Mouse (Mus musculus): Measurements from ENCODE around the gene Kcnk7.

Kcnk7 gene

DNA sequence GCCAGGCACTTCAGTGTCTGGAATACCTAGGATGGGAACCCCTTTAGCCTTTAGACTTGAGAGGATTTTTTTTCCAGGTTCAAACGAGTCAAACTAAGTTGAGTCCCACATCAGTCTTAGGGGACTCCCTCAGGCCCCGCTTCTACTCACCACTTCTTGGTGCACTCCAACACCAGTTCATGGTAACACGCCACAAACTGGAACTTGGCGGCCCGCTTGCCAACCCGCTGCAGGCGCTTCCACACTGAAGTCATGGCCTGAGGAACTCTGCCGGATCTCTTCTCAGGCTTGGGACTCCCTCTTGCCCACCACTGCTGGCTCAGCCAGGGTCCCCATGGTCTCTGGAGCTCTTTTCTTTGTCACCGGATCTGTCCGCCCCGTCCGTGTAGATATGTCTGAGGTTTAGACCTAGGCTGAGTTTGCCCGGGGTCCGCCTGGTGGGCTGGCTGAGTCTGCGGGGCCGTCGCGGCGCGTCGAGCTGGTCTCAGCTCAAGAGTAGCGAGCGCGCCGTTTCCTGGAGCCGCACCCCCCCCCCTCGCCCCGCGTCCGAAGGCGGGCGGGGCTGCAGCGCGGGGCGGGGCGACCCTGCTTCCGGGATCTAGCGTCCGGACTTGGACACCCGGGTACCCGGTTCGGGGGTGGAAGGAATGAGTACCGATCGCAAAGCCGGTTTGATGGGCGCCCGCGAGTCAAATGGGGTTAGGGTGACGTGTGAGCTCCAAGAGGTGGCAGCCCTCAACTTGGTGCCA is 21.8 kb downstream of the Kcnk7 start, which contains the start of gene Ehbp1l1:
Gene Ehbp1l1, minus strand, starts transcription at position 551 of the 749 bp plus-strand sequence.
- no peak for DNase-seq

DNA sequence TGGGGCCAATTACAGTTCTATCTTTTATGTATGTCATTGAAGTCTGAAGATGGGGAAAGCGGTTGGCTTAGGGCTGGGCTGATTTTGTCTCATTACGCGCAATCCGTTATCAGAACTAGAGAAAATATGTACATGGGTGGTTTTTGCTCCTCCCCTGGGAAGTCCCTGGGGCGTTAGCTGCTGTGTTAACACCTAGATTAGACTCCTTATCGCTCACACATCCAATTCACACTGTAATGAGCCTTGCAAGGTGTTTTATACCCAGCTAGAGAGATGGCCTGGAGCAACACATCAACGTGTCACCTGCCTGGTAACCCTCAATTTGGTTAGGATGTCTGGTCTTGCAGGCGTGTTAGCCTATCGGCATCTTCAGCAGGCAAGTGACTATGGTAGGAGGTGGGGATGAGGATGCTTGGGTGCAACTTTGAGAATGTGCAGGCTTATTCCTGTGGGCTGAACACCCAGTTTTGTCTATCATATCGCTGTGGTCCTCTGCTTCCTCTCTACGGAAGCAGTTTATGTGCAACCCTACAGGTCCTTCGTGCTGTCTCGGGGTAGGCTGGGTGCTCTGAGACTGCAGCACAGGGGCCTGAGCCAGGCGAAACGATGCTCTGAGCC is 22.9 kb downstream of the Kcnk7 start:
- DNase-seq = no peak

DNA sequence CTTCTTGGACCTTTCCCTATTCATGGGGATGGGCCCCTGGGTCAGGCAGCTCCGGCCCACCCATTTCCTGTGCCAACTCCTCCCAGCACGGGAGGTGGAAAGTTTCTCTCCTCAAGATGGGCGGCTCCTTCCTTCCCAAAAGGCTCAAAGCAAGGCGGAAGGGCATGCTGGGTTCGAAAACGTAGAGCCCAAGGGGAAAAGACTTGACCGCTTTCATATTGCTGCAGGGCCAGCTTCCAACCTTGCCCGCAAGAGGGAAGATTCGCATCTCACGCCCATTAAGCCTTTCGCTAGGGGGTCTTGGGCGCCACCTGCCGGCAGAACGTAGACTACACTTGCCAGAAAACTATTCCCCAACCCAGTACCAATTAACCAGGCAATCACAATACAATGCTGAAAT is 23.5 kb downstream of the Kcnk7 start:
- peak; percentile 74 for DNase-seq

DNA sequence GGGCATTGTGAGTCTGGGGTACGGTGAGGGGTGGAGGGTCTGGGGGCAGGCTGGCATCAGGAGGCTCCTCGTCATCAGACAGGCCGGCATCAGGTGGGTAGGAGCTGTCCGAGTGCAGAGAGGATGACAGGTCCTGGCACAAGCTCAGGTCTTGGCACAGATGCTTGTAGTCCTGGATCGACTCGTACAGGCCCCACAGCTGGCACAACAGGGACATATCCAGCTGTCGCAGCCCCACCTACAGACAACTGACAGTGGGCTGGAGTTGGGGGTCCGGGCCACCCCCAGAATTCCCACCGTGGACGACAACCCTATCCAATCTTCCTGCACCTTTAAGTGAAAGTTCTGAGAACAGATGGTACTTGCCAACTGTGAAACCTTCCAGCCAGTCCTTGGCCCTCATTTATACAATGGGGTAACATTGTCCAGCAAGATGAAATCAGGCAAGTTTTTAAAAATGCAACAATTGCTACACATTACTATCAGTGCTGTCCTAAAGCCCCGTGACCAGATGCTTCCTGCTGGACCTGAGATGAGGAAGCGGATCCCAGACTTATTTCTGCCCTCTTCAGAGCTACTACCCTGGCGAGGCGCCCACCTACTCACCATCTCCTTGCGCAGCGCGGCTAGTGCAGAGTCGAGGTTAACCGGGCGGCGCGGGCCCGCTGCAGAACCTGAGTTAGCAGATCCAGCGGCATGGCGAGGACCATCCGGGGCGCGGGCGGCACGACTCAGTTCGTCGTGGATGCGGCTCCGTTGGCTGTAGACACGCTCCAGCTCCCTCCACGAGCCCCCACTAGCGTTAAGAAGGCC is 24.7 kb downstream of the Kcnk7 start:
- DNase-seq = peak; percentile 64

DNA sequence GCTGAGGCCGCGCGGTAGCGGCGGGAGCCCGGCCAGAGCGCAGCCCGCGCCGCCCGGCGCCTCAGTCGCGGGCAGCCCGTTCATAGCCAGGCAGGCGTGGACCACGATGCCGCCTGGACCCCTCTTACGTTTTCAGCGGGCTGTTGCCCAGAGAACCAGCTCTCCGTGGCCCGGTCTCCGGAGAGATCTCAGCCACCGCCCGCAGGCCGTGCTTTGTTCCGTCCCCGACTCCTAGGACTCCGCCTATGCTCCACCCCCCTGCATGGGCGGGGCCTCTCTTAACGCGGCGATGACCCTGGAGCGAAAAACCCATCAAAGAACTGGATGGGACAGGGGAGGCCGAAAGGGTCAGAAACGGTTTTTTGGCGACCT is 25.3 kb downstream of the Kcnk7 start, which contains the start of gene Fam89b:
Gene Fam89b, minus strand, starts transcription at position 210 of the 372 bp plus-strand sequence.
- DNase-seq = peak; percentile 85

DNA sequence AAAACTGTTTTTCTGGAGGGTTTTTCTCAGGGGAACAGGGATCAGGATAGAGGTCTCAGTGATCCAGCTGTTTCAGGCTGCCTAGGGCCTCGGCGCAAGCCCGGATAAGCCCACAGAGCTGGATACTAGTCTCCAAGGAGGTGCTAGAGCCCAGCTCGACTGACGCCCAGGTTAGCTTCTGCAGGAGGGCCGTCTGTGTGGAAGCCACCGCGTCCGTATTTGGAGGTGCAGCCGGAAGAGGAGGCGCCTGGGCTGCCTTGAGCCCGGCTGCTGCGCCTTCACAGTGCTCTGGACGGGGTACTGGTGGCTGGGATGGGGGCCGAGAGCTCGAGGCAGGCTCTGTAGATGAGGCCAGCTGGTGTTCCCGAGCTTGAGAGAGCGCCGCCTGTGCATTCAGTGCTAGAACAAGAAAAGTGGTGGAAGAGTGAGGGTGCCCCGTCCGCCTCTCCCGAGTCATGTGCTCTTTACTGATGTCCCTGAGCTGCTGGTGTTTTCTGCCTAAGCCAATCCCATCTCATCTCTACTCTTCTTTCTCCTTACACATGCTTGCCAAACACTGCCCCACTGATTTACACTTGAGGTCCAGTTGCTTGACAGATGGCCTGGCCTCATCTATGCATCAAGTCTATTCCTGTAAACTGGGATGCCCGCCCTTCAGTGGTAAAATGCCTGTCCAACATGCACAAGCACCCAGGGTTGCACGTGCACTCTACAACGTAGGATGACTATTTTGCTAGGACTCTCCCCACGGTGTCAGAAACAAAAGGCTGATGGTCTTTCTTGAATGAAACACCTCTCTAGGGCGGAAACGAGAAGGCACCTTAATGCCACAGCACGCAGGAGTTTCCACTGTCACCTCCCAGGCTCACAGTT is 26.4 kb downstream of the Kcnk7 start:
- no peak for DNase-seq

DNA sequence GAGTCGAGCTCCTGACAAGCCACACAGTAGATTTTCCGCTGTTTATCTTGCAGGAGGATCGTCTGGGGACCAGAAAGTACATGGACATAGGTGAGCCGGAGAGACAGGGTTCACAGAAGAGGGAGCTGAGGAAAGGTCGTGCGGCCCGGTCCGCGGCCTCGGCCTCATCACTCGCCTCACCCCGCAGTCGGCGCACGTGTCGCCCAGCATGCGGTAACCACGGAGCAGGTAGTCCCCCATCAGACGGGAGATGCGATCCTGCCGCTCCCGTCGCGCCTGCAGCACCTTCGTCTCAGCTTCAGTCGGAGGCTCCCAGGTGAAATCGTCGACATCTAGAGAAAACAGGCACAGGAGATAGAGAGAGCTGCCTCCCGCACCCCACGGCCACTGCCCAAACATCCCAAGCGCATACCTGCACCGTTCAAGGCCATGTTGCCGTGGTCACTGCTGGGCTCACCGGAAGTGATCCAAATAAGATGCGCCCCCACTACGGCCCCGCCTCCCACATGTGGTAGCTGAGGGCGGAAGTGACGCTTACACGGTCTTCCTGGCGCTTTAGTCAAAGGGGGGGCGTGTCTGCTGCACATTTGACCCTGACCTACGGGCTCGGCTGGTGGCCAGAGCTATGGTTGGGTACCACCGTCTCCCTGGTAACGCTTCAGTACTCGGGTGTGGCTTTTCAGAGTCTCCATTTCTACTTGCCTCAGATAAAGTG is 27.3 kb downstream of the Kcnk7 start:
- DNase-seq = peak; percentile 93

DNA sequence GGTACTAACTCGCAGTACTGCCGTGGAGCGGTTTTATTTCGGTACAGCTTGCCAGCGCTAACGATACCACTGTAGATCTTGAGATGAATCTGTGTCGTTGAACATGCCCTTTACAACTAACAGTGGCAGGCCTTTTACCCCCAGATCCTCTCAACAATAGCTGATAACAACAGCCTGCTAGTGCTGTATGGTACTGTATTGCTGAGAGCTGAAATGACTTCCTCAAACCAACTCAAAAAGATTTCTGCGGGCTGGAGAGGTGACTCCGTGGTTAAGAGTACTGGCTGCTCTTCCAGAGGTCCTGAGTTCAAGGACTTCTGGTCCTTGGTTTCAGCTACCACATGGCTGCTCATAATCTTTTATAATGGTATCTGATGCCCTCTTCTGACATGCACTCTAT is 30.2 kb downstream of the Kcnk7 start:
- DNase-seq = no peak

DNA sequence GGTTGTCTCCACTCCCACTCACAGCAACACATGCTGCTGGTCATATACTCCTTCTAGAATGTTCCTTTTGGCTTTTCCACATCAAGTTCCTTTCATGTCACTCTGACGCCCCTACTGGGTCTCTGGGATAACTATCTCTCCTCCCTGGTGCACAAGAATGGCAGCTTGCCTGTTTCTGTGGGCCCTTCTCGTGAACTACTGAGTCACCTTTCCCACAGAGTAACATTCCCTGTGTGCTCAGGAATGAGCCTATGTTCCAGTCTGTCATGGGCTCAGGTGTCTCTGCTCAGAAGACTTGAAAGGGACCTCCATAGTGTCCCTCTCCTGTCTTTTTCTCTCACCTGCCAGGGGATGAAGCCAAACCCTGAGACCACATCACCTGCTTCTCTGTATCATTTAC is 35.3 kb downstream of the Kcnk7 start:
- DNase-seq = no peak

DNA sequence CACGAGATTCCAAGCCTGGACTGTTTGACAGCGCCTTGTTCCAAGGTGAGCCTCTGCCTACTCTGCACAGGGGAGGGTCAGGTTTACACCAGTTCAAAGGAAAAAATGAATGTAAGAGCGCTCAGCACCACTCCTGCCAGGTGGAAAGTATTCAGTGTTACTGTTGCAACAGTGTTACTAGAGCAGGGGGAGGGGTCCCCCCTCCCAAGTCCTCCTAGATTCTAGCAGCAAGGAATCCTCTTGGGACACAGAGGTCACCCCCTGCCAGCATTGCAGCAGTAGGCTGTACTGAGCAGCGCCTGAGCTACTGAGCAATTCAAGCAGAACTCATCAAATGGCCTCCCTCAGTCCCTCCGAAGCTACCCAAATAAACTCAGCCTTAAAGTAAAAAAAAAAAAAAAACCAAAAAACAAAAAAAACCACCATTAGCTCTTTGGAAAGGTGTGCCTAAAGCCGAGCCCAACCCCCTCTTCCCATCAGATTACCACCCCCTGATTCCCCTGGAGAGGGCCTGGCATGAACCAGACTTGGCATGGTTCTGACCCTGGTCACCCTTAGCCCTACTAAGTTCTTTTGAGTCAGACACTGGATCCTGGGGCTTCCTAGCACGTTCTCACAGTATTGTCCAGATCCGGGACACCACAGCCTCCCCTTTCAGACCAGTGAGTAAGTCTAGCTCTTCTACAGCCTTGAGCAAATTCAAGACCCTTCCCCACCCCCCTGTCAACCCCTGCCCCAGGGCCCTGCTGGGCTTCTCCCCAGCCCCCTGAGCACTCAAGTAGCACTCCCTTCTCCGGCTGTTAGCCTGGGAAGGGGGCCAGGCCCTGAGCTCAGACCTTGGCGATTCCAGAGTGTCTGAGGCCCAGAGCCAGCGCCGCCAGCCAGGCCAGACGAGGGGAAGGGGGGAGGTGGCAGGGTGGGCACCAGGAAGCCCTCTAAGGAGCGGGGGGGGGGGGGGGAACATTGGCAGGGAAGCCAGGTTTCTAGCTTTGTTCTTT is 36.5 kb downstream of the Kcnk7 start, which contains the start of gene Ltbp3:
Gene Ltbp3, plus strand, starts transcription at position 585 of the 998 bp plus-strand sequence.
- DNase-seq = no peak

DNA sequence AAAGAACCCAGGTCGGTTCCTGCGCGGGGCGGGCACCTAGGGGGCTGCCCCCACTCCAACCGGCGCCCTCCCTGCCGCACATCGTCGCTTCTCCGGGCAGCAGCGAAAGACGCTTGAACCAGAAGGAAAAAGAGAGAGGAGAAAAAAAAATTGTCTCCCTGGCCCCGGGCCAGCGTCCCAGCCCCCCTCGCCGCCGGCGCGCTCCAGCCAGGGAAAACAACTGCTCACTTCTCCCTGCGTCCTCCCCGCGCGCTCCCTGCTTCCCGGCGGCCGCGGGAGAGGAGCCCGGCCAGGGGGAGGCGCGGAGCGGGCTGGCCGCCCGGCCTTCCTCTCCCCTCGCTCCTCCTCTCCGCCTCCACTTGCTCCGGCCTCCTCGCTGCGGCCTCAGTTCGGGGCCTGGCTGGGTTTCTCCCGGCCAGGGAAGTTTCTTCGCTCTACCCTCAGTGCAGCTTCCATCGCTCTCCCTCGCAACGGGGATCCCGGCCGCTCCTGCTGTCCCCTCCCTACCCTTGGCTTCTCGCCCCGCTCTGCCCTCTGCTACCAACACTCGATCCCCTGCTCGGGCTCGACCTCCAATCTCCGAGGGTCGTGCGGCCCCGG is 37.6 kb downstream of the Kcnk7 start:
- peak; percentile 47 for DNase-seq

DNA sequence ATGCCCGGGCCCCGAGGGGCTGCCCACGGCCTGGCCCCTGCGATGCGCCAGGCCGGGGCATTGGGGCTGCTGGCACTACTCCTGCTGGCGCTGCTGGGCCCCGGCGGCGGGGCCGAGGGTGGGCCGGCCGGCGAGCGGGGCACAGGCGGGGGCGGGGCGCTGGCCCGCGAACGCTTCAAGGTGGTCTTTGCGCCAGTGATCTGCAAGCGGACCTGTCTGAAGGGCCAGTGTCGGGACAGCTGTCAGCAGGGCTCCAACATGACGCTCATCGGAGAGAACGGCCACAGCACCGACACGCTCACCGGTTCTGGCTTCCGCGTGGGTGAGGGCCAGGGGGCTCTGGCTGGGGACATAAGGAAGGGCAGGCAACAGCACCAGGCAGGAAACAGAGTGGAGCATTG is 38.1 kb downstream of the Kcnk7 start:
- no peak for DNase-seq

DNA sequence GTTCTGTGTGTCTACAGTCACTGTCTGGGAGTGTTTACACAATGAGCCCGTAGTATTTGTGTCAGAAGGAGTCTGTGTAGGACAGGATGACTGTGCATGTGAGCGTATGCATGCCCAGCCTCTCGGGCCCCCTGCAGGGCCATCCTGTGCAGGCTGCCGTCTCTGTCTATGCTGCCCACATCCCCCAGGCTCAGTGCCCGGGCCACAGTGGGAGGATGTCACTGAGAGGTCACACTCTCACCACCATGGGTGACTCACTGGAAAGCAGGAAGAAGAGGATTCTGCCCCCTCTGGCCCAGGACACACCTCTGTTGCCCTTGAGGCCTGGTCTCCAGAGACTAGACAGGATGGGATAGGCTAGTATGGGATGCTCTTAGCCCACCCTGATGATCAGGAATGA is 39.4 kb downstream of the Kcnk7 start:
- no peak for DNase-seq

DNA sequence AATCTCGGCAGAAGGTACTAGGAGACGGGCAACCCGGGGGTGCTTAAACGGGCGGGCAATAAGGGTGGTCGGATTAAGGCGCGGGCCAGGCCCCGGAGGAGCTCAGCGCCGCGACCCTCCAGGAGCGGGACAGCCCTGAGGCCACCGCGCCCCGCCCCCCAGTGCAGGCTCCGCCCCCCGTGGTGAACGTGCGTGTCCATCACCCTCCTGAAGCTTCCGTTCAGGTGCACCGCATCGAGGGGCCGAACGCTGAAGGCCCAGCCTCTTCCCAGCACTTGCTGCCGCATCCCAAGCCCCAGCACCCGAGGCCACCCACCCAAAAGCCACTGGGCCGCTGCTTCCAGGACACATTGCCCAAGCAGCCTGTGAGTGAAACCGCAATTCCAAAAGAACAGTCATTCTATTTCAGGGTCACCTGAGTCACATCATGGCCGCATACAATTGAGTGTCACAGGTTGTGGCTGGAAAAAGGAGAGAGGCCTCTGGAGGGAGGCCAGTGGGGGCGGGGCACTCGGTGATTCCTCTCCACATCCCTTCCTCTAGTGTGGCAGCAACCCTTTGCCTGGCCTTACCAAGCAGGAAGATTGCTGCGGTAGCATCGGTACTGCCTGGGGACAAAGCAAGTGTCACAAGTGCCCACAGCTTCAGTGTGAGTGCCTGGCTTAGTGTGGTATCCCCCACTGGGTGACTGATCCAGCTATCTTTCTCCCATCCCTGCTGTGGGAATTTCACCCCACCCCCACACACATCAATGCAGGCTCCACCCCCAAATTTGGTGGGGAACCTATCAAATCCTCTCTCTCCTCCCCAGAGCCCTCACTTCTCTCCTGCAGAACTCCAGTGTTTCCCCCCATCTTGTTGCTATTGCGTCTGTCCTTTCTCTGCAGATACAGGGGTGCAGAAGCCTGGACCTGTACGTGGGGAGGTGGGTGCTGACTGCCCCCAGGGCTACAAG is 41.9 kb downstream of the Kcnk7 start:
- no peak for DNase-seq

DNA sequence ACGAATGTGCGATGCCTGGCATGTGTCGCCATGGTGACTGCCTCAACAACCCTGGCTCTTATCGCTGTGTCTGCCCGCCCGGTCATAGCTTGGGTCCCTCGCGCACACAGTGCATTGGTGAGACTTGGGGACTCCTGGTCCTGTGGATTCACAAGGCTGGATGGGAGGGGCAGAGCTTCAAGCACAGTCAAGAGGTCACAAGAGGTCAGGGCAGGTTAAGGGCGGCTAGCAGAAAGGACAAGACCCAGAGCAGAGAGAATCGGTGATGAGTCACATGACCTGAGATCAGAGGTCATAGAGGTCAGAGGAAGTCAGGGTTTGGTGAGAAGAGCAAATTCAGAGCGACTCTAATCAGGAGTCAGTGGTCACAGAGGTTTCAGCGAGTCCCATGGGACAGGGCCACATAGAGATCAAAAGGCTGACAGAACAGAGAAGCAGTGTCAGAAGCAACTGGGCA is 42.8 kb downstream of the Kcnk7 start:
- DNase-seq = no peak

DNA sequence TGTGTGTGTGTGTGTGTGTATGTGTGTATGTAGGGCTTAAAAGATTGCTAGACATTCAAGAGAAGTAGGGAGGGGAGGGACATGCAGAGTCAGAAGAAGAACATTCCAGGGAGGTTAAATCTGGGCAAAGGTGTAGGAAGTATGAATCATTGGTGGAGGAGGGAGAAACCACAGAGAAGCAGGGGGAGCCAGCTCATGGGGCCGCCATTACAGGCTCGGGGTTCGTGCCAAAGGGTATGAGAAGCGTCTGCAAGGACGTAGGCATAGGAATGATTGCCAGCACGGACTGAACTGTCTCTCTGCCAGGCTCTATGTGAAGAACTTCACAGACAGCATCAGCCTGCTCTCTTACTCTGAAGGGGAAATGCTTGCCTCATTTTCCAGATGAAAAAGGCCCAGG is 45.3 kb downstream of the Kcnk7 start:
- DNase-seq = no peak

DNA sequence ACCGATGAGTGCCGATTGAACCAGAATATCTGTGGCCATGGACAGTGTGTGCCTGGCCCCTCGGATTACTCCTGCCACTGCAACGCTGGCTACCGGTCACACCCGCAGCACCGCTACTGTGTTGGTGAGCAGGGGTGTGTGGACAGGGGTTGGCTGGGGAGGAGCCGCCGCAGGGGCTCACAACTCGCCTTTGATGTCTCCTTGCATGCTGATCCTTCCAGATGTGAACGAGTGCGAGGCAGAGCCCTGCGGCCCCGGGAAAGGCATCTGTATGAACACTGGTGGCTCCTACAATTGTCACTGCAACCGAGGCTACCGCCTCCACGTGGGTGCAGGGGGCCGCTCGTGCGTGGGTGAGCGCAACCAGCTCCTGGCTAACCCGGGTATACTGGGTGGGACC is 46.8 kb downstream of the Kcnk7 start:
- no peak for DNase-seq

DNA sequence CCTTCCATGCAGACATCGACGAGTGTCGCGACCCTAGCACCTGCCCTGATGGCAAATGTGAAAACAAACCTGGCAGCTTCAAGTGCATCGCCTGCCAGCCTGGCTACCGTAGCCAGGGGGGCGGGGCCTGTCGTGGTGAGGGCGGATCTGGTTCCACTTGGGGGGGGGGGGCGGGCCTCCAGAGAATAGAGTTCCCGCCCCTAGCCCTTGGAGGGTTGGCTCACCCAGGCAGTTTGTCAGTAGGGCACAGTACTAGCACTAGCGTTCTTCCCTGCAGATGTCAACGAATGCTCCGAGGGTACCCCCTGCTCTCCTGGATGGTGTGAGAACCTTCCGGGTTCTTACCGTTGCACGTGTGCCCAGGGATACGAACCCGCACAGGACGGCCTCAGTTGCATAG is 47.6 kb downstream of the Kcnk7 start:
- no peak for DNase-seq

All from layer of hippocampus, adult 9-11 months (tissue).